Mouse (Mus musculus): ENCODE results near the gene Hmx2. TPM values are rescaled to one million over a fixed set of nuclear protein-coding genes. Genes with fewer than 3 reads are reported as not detected.

Gene Hmx2
- polyA plus RNA-seq (2017; shearing (Covaris generic)) = not detected

GRCm38 (mm10) chr7:131548473-131548872, at the start of gene Hmx2:
Gene Hmx2, plus strand, starts transcription at chr7:131548773.

GRCm38 (mm10) chr7:131542115-131542871, 6.3 kb upstream of the Hmx2 start, which contains the start of gene Hmx3:
Gene Hmx3, plus strand, starts transcription at chr7:131542867.

GRCm38 (mm10) chr7:131559986-131560696, 11.6 kb downstream of the Hmx2 start, which contains the start of gene Bub3:
Gene Bub3, plus strand, starts transcription at chr7:131560222.

Other genes with a start within 250 kb of the Hmx2 start
- not detected for gene Cuzd1, start 226.5 kb upstream of the Hmx2 start, polyA plus RNA-seq (2017; shearing (Covaris generic))
- not detected for gene Fam24b, start 219.3 kb upstream of the Hmx2 start, polyA plus RNA-seq (2017; shearing (Covaris generic))
- not detected for gene Fam24a, start 214.9 kb upstream of the Hmx2 start, polyA plus RNA-seq (2017; shearing (Covaris generic))
- 10 to 100 TPM; 15.6 to 28.4 TPM for gene 2310057M21Rik, start 186.0 kb upstream of the Hmx2 start, polyA plus RNA-seq (2017; shearing (Covaris generic))
- 10 to 100 TPM; 38.5 to 42.3 TPM for gene Pstk, start 177.6 kb upstream of the Hmx2 start, polyA plus RNA-seq (2017; shearing (Covaris generic))
- gene Ikzf5, start 138.3 kb upstream of the Hmx2 start, polyA plus RNA-seq (2017; shearing (Covaris generic)) = 10 to 100 TPM; 18.6 to 24.8 TPM
- gene Acadsb, start 138.2 kb upstream of the Hmx2 start, polyA plus RNA-seq (2017; shearing (Covaris generic)) = 10 to 100 TPM; 24.8 to 28.1 TPM
- gene Hmx3, start 5.9 kb upstream of the Hmx2 start, polyA plus RNA-seq (2017; shearing (Covaris generic)) = under 1 TPM in 1 of 2 experiments, not detected in 1; 0.36 TPM
- gene Bub3, start 11.4 kb downstream of the Hmx2 start, polyA plus RNA-seq (2017; shearing (Covaris generic)) = 100 to 1,000 TPM; 135 to 174 TPM